Mouse (Mus musculus) thymus, postnatal 10 days (tissue): ENCODE measurements around the gene Oser1.
A peak's percentile ranks its signal among the peaks of the same experiment; 100 is the strongest.

Experiments
- DNase-seq, 2 experiments: peaks; one replicate each; pipeline ENCODE4 v3.0.0; 2021; ENCODE audit warnings: low spot score in 2 of 2

The Oser1 gene

DNA sequence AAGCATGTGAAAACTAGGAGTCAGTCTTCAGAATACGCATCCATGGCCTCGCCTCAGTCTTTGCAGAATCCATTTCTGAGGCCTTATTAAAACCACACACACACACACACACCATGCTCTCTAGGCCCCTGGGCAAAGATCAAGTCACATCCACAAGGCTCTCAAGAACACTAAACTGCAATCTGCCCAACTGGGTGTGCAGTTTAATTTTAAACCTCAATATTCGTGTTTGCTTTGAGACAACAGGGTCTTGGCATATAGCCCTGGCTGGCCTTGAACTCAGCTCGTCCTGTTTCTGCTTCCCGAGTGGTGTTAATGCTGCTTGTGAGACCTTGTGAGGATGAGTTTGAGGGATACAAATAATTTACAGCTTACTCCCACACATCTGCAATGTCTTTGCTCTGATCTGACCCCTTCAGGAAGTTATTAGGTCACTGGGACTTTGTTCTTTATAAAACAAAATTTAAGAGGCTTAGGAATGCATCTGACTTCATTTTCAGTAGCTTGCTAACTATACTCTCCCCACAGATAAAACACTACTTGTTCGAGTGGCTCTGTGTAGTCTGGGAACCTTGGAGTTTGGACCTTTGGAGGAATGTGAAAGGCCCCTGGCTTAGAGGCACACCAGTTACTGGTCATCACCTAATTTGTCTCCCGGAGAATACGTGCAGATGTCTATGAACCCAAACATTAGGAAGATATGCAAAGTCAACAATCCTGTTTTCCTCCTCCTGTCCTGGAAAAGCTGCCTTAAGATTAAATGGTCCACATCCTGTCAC, 20.3 kb downstream of the Oser1 start:
- DNase-seq: no peak

DNA sequence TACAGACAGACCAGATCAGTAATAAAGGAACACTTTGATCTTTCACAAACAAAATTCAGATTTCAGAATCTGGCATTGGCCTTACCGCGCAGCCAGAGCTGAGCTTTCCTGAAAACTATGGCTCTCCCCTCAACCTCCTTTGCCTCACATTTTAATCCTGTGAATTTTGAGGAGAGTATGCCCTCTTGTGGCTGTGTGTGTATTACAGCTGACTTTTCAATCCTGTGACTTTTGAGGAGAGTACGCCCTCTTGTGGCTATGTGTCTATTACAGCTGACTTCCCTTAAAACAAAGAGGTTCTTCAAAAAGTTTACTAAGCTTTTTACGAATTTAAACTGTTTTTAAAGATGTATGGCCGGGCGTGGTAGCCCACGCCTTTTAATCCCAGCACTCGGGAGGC, 23.3 kb downstream of the Oser1 start:
- DNase-seq: peak; percentile 32 to 69

DNA sequence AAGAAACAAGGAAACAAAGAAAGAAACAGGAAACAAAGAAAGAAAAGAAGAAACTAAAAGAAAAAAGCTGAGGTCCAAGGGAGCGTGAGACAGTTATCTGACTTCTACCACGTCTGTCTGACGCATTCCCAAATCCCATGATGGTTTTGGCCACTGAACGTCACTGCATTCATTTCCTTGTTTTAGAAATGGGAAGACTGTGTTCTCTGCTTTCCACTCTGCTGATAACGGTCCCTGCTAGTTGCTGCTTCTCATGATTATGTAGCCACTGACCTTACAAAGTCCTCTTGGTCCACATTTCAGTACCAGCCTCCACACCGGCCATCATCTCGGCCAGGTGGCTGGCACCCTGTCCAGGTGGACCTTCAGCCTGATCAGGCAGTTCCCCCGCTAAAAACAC, 25.3 kb downstream of the Oser1 start:
- no peak for DNase-seq

DNA sequence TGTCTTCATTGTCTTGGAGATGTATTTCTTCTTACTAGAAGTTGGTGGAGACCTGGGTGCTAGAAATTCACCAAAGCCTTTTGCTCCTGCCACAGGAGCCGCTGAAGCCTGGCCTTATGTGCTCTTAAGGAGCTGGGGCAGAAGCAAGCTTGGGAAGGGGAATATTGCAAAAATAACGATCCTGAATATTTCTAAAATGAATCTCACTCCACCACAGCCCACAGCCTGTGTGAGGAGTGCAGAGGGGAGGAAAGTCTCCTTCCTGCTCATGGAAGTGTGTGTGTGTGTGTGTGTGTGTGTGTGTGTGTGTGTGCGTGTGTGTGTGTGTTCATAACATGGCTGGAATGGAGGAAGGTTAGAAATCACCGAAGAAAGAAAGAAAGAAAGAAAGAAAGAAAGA, 25.7 kb downstream of the Oser1 start:
- DNase-seq: no peak

DNA sequence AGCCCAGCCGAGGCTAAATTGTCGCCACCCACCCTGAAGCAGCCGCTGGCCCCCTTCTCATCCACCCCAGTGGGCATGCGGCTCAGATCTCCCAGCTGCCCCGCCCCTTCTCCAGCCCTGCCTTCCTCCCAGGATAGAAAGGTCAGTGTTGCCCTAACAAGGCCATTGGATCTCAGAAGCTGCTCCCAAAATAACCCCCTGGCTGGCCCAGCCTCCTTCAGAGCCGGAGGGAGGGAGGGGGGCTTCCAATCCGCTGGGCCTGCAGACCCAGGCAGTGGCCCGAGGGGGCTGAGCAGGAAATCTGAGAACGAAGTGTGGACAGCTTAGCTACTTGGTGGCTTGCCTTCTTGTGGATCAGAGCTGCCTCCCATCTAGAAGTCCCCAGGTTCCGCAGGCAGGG, 26.6 kb downstream of the Oser1 start, which contains the start of gene Jph2:
Gene Jph2 (minus strand): TSS at position 89 of the 400 bp plus-strand sequence.
- DNase-seq: no peak

GRCm38 (mm10) chr2:163397071-163397470, 27.4 kb downstream of the Oser1 start:
- no peak for DNase-seq

DNA sequence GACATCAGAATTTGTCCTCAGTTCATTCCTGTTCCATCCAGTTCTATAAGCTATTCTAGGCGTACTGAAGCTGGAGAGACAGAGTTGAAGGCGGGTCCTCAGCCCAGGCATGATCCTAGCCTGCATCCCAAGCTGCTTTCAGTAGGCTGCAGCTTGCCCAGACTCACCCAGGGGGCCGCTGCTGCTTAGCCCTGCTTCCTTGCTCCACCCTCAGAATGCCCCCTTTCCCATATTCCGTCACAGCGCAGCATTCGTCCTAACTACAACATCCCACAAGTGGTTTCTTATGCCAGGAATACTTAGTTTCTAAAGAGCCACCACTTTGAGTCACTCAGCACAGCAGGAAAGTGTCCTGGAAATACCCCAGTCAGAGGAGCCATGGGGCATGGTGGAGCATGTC, 29.5 kb downstream of the Oser1 start:
- DNase-seq: no peak

DNA sequence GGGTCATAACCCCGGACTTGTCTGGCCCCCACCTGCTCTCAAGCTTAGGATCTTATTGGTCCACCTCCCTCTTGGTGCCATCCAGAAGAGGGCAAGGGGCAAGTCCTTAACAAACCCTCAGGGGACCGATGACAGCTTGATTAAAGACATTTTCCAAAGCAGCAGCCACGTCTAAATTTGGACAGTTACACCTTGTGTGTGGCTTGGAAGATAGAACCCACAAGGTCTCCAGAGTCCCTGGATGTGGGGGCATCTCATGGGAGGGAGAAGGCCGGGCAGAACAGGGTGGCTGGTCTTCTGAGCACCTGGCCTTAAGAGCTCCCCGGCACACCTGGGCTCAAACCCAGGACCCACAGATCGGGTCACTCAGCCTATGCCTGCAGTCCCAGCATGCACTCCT, 30.5 kb downstream of the Oser1 start:
- DNase-seq: no peak

DNA sequence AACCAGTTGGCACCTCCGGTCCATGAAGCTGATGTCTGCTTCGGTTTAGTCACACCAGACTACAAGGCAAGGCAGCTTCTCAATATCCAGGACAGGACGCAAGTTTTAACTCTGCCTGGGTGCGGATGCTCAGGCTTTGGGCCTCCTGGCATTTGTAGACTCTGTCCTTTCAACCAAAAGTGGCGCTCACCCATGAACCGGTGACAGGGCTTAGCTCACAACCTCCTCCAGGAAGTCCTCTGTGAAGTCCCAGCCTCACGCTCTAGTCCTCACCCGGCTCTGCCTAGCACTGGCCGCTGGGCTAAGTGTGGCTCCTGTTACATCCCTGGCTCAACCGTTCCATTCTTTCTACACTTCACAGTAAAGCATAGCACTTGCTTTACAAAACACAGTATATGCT, 31.3 kb downstream of the Oser1 start:
- DNase-seq: no peak

DNA sequence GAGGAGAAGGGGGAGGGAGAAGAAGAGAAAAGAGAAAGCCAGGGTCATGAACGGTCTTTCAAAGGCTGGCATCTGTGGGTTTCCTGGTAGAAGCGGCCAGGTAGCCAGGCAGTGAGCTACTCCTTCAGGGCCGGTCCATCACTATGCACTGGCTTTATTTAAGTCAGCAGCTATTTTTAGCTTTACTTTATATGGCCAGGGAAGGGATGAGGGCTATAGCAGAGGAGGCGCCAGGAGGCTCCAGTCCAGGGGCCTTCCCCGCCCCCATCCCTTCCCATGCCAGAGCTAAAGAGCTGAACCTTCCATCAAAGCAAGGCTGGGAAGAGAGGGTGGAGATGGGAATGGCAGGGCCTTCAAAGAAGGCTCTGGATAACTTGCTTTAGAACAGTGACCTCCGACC, 32.1 kb downstream of the Oser1 start:
- no peak for DNase-seq

GRCm38 (mm10) chr2:163386423-163387190, 37.9 kb downstream of the Oser1 start:
- DNase-seq: no peak

DNA sequence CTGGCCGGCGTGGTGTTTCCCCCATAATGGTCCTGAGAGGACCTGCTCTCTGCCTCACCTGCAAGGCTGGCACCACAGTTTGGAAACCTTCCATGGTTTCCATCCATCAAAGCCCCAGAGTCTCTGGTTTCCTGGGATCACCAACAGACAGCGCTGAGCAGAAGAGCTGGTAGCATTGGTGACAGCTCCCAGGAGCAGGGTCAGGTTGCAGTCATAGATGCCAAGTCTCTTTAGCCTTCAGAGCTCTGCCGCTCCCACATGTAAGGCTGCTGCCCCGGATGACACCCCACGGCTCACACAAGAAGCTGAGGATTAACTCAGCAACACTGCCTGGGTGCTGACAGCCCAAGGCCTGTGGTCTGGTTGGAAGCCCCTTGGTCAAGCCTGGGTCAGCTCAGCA, 39.4 kb downstream of the Oser1 start:
- DNase-seq: no peak

DNA sequence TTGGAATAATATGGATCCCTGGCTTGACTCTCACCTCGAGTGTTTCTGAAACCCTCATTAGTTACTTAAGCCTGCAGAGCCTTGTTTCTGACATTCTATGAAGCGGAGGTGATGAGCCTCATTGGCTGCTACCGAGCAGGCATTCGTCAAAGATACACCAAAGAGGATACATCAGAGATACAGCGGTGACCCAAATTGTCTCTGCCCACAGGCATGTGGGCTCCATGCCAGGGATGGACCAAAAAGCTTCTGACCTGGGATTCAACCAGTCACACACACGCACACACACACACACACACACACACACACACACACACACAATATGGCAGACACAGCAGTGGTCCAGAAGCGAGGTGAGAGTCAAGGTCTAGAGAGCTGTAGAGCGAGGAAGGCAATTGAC, 43.3 kb downstream of the Oser1 start:
- DNase-seq: no peak

DNA sequence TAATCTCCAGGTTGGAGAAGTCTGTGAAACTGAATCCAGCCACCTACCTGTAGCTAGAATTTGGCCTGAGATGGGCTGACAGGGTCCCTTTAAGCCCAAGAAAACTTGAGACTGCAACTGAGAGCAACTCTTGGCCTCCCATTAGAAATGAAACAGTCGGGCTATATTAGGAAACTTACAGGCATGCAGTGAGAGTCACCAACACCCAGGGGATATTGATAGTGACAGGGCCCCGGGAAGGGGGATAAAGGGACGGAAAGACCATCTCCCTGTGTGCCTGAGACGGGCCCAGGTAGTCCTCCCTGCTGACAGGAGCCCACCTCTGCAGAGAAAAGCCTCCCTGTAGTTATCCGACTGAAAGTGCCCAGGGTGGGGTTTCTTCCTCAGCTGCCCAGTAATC, 45.1 kb downstream of the Oser1 start:
- no peak for DNase-seq

GRCm38 (mm10) chr2:163376082-163376481, 48.4 kb downstream of the Oser1 start:
- DNase-seq: no peak

GRCm38 (mm10) chr2:163375468-163375867, 49.0 kb downstream of the Oser1 start:
- no peak for DNase-seq

DNA sequence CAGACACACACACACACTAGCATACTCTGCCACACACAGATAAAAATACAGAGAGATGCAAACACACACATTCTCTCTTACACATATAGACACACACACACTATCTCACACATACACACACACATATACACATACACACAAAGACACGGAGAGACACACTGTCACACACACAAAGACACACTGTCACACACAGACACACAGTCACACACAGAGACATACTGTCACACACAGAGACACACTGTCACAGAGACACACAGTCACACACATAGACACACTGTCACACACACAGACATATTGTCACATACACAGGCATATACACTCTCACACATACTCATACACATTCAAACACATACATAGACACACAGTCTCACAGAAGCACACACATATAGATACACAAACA, 51.9 kb downstream of the Oser1 start:
- DNase-seq: no peak

- DNase-seq: no peak
Measured at GRCm38 (mm10) chr2:163370175-163370574, 54.3 kb downstream of the Oser1 start.

GRCm38 (mm10) chr2:163364785-163365541, 59.5 kb downstream of the Oser1 start:
- DNase-seq: no peak

DNA sequence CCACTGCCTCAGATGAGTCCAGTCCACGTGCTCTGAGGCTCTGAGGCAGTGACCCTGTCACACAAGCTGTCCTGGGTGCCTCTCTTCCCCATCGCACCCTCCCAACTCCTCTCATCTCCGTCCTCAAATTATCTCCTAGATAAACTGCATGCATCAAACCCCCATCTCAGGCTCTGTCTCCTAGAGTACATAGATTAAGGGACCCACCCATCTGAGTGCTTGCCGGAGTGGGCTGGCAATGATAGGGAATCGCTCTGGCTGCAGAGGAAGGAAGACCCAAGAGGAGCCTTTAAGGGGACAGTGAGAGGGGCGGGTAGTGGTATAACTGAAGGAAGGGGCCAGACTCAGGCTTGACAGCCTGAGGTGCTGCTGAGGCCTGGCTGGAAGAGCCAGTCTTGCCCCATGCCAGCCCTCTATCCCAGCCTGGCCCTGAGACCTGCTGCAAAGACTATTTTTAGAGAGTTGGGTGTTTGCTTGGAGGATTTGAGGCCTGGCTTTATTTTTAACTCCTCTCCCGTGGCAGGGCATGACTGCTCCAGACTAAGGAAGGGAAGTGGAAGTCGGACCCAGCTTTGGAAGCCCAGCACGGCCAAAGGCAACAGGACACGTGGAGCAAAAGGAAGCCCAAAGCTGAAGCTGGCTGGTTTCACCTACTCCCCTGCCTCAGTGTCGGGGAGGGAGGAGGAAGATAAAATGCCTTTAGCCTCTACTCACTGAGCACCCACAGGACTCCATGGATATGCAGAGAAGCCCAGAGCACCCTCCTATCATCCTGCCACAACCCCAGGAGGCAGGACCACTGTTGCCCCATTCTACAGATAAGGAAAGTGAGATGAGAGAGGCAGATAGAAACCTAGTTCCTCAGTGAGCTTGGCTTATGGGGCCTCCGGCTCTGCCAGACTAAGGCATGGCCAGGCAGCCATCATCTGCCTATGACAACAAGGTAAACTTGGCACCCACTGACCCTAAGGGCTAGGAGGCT, 61.3 kb downstream of the Oser1 start:
- no peak for DNase-seq
